Mouse (Mus musculus): Measurements from ENCODE around the gene Fntb.
"Not testable (repeated sequence)": the region's sequence is repeated elsewhere in the genome, so short reads cannot be mapped to it uniquely, and the experiment has no call there.

The Fntb gene

GRCm38 (mm10) chr12:76837101-76837843, 71.9 kb downstream of the Fntb start:
- peak; percentile 96 for DNase-seq (ENCODE audit: low read depth, low spot score)

- DNase-seq (ENCODE audit: low read depth, low spot score) = no peak
These were observed 72.7 kb downstream of the Fntb start for GRCm38 (mm10) chr12:76837844-76838650.

GRCm38 (mm10) chr12:76839298-76839697, 73.9 kb downstream of the Fntb start:
- no peak for DNase-seq (ENCODE audit: low read depth, low spot score)

DNA sequence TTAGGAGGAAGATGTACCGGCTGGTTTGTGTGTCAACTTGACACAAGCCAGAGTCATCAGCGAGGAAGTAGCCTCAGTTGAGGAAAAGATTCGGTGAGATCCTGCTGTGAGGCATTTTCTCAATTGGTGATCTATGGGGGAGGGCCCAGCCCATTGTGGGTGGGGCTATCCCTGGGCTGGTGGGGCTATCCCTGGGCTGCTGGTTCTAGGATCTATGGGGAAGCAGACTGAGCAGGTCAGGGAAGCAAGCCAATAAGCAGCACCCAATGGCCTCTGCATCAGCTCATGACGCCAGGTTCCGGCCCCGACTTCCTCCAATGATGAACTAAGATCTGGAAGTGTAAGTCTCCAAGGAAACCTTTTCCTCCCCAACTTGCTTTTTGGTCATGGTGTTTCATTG, 74.7 kb downstream of the Fntb start:
- DNase-seq (ENCODE audit: low read depth, low spot score) = no peak

DNA sequence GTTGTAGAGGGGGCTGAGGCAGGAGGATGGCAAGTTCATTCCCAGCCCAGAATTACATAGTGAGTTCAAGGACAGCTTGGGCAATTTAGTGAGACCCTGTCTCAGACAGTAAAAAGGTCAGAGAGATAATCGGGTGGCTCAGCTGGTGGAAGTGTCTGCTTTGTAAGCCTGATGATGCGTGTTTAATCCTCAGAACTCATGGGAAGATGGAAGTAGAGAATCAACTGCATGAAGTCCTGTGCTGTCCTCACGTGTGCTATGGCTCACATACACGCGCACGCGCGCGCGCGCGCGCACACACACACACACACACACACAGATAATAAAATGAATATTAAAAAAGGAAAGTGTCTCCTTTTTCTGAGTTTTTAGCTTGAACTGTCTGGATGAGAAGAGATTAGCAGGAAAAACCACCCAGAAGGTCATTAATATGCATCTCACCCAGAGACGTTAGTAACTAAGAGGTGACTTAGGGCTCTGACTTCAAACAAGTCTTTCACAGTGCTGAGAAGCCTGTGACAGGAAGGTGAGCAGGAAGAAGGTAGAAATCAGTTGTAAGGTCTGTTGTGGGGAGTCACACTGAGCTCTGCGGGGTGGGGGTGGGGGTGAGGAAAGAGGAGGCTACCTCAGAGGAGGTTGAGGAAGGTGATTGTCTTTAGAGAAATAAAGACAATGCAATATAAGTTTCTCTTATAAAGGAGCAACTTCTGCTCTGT, 79.1 kb downstream of the Fntb start:
- DNase-seq (ENCODE audit: low read depth, low spot score) = peak; percentile 69

DNA sequence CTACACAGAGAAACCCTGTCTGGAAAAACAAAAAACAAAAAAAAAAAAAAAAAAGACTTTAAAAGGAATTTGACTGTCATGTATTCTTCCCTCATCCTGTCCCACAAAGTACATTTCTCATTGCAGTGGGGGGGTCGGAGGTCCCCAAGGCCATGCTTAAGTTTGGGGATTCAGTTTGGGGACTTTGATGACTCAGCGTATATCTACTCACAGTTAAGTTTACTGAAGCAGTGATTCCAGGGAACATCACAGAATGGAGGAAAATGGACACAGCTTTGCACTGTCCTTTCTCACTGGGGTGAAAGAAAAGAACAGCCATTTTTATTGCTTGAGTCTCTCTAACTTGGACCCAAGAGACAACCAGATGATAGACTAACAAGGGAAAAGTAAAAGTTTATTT, 87.0 kb downstream of the Fntb start:
- DNase-seq (ENCODE audit: low read depth, low spot score) = no peak

GRCm38 (mm10) chr12:76853378-76854142, 88.2 kb downstream of the Fntb start:
- DNase-seq (ENCODE audit: low read depth, low spot score) = peak; percentile 49

DNA sequence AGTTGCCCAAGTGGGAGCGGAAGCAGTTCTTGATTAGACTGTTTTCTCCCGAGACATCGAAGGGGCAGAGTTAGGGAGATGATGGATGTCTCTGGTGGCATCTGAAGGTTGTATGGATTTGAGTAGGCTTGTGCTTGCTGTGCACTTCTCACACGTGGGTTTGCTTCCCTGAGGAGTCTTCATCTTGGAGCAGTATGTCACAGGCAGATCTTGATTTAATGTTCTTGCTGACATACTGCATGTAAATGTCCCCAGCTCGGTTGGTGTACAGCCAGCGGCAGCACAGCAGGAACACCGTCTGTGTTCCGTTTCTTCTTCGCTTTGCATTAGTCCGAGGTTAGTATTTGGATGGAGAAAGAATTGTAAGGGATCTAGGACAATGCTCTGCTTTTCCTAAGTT, 91.7 kb downstream of the Fntb start:
- DNase-seq (ENCODE audit: low read depth, low spot score) = no peak

DNA sequence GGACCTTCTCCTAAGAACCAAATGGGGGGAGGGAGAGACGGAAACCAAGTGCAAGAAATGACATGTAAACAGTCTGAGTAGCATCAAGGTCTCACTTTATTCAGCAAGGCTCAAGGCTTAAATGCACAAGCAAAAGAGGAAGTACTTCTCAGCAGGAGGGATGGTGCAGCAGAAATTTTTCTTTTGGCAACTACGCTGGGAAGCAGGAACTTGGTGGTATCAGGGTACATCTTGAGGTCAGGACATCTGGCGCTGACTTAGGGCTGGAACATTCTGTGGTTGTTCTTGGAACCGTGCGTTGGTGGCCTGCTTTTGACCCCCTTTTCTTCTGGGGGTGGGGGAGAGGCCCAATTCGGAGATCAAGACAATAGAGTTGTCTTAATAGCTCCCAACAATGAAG, 93.4 kb downstream of the Fntb start:
- not testable (repeated sequence) for DNase-seq (ENCODE audit: low read depth, low spot score)

- no peak for DNase-seq (ENCODE audit: low read depth, low spot score)
These were observed 98.3 kb downstream of the Fntb start for GRCm38 (mm10) chr12:76863651-76864050.

DNA sequence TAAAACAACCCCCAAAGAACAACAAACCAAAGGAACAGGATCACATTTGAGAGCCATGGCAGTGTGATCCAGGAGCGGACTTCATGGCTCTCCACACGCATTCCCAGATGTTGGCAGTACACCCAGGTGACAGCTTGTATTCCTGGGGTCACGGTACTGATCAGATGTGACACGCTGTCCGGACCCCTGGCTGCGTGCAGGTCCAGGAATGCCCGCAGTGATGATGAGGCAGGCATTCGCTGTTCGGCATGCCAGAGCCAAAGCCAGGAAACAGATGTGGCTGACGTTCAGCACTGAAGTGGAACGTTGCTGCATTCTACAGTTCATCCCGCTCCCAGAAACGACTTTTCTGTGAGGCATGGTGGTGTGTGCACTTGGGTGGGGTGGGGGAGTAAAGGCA, 99.9 kb downstream of the Fntb start:
- DNase-seq (ENCODE audit: low read depth, low spot score) = no peak

DNA sequence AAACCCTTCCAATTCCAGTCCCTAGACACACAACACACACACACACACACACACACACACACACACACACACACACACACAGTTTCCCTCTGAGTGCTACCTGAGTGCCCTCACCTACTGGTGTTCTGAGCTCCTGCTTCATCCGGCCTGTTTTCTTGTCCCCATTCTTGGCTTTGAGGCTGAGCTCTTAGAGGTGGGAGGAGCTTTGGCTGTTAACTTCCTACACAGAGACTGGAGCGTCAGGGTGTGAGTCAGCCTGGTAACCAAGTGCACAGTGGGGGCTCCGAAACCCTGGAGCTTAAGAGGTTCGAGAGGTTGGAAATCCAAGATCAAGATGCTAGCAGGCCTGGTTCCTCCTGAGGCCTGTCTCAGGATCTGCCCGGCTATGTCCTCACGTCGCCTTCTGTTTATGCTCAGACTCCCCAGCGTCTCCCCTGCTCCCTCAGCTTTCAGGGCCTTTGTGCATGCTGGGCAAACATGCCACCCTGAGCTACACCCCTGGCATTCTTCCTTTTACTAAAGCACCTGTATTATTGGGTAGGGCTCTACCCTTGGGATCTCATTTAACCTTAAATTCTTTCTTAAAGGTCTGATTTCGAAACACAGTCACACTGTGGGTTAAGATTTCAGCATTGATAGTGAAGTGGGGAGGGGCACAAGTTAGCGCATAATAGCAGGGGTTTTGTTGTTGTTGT, 102.3 kb downstream of the Fntb start:
- peak; percentile 79 for DNase-seq (ENCODE audit: low read depth, low spot score)

GRCm38 (mm10) chr12:76868463-76869198, 103.2 kb downstream of the Fntb start:
- peak; percentile 42 for DNase-seq (ENCODE audit: low read depth, low spot score)

- no peak for DNase-seq (ENCODE audit: low read depth, low spot score)
These were observed 104.2 kb downstream of the Fntb start for GRCm38 (mm10) chr12:76869561-76869960.

DNA sequence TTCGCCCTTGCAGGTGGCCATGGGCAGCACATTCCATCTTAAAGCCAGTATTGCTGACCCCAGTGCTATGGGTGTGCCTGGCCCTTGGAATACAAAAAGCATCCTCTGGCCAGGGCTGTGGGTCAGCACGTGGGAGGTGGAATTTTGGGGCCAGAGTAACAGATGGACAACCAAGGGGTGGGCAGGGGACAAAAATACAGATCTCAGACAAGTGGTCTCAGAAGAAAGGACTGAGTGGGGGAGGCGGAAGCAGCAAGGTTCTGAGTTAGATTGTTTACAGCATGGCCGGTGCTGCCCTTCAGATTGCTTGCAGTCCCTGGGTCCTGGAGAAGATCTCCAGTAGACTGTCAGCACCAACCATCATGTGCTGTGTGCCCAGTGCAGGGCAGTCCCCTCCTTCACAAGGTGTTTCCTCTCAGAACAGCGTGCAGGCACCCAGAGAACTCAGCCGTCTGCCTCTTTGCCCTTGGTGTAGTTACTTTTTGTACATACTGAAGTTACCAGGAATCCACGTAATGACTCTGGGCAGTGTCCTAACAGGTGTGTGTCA, 107.5 kb downstream of the Fntb start:
- DNase-seq (ENCODE audit: low read depth, low spot score) = peak; percentile 27

DNA sequence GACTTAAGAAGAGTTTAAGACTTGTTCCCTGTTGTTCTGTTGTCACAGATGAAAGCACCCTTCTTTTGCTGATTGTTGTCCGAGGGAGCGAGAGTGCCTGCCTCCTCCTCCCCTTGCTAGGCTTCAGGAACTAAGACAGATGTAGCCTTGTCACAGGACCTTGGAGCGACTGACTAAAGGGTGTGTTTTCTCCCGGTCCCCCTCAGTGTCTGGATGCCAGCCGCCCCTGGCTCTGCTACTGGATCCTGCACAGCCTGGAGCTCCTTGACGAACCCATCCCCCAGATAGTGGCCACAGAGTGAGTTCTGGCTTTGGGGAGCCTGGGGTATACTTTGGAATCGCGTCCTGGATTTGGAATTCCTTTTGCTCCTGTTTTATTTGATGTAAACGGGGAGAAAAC, 109.4 kb downstream of the Fntb start:
- no peak for DNase-seq (ENCODE audit: low read depth, low spot score)

GRCm38 (mm10) chr12:76879242-76879641, 113.9 kb downstream of the Fntb start:
- peak; percentile 78 for DNase-seq (ENCODE audit: low read depth, low spot score)

GRCm38 (mm10) chr12:76880131-76880530, 114.7 kb downstream of the Fntb start:
- DNase-seq (ENCODE audit: low read depth, low spot score) = no peak

GRCm38 (mm10) chr12:76883824-76884223, 118.4 kb downstream of the Fntb start:
- DNase-seq (ENCODE audit: low read depth, low spot score) = no peak

DNA sequence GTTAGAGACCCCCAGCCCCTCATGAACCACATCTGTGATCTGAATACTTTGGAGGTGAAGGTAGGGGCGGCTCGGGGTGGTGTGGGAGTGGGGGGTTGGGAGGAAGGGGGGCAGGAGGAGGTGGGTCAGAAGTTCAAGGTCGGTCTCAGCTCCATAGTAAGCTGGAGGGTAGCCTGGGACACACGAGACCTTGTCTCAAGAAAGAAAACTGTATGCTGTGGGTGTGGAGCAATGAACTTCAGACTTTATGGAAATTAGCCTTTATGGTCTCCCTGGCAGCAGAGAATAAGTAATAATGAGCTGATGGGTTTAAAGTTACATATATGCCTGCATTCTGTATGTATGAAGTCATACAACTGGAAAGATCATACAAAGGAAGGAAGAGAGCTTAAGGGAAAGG, 119.7 kb downstream of the Fntb start:
- DNase-seq (ENCODE audit: low read depth, low spot score) = no peak
